Mouse (Mus musculus) inflammation-experienced regulatory T-cells, adult 6 months (primary cell): ENCODE measurements around the gene Gpr26. TPM values are rescaled to one million over a fixed set of nuclear protein-coding genes. Genes with fewer than 3 reads are reported as not detected.

ENCODE experiments used
- ATAC-seq: one replicate; pipeline ENCODE4 v1.8.0; 2017
- polyA plus RNA-seq, 3 experiments: library from polyadenylated mRNA; unstranded; fragments of 100-300 nt; shearing (Covaris generic); gene quantifications; one replicate each; pipeline ENCODE4 v1.2.1; 2017

Gene Gpr26
- not detected for polyA plus RNA-seq

- no peak for ATAC-seq
These were observed at the start of gene Gpr26 for GRCm38 (mm10) chr7:131966023-131966915. TSS of gene Gpr26 (plus strand) at chr7:131966460.

- no peak for ATAC-seq
These were observed 48.9 kb upstream of the Gpr26 start for GRCm38 (mm10) chr7:131917384-131917783.

DNA sequence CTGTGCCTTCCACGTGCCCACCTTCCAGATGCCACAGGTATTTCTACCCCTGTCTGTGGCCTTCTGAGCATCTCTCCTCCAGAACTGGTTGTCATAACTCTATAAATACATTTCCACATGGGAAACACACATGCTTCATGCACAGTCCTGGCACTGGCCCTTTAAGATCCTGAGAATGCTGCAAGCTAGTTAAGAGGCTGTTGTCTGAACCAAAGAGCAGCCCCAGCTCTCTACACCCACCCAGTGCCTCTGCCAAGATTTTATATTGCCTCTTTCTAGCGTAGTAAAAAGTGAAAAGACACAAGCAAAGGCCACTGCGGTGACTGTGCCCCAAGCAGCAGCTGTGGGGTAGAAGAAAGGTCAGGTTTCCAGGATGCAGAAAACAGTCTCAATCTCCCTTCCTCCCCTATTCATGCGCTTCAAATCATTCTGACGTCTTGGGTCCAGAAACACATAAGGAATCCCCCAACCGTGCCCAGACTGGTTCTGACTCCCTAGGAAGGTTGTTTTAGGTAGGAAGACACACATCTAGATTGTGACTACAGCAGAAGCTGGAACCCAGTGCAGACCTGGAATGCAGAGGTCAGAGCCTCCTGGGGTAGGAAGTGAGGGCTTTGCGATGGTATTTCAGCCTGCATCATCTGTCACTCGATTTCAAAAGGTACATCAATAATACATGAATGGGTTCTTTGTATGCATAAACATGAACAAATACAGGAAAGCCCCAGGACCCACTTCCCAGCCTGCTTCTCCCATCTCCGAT is 38.8 kb upstream of the Gpr26 start:
- no peak for ATAC-seq

DNA sequence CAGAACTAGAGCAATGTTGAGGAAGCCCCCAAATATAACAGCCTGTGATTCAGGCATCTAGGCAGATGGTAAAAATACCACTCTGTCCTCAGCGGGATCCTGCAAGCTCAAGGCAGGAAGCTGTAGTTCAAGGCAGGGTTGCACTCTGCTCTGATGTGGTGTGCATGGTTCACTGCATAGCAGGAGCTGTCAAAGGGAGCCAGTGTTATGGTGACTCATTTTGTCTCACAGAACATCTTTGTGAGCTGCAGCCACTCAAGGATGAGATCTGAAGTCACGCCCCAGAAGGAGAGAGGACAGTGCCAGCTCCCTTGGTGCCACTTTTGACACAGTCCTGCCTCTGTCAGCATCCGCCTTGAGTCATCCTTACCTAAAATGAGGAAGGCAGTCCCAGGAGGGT is 28.6 kb upstream of the Gpr26 start:
- ATAC-seq, result no peak

- no peak for ATAC-seq
These were observed 15.1 kb upstream of the Gpr26 start for GRCm38 (mm10) chr7:131951131-131951530.

- no peak for ATAC-seq
These were observed 12.9 kb upstream of the Gpr26 start for GRCm38 (mm10) chr7:131953402-131953801.

DNA sequence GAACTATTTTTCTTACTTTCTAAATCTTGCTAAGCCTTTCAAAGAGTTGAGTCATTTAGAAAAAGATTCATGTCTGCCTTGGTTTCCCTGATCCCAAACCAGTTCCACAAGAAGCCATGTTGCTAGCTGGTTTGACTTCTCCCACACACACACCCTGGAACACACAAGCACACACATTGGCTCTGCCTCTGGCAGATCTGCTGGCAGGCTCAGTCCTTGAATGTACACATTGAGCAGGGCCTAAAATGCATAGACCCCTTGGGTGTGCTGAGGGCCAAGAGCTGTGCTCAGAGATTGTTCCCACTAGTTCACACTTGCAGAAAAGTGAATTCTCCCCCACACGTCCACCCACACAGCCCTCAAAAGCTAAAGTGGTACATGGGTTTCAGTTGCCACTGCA is 7.6 kb upstream of the Gpr26 start:
- no peak for ATAC-seq

DNA sequence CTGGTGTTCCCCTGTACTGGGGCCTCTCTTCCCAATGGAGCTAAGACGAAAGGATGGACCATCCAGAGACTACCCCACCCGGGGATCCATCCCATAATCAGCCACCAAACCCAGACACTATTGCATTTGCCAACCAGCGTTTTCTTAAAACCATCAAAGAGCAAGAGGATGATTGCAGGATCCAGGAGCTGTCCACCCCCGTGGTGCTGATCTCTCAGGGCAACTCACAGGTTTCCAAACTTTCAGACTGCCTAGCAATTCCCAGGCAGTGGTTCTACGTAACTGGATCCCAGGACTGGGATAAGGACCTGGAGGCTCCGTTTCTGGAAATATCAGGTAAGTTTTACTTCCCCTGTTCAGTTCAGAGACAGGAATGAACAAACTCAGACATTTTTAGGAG is 5.7 kb upstream of the Gpr26 start:
- ATAC-seq, result no peak

DNA sequence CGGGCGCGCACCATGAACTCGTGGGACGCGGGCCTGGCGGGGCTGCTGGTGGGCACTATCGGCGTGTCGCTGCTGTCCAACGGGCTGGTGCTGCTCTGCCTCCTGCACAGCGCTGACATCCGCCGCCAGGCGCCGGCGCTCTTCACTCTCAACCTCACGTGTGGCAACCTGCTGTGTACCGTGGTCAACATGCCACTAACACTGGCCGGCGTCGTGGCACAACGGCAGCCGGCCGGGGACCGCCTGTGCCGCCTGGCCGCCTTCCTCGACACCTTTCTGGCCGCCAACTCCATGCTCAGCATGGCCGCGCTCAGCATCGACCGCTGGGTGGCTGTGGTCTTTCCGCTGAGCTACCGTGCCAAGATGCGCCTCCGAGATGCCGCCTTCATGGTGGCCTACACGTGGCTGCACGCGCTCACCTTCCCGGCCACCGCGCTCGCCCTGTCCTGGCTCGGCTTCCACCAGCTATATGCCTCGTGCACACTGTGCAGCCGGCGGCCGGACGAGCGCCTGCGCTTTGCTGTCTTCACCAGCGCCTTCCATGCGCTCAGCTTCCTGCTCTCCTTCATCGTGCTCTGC is 745 bp downstream of the Gpr26 start:
- ATAC-seq, result no peak

GRCm38 (mm10) chr7:131970255-131970654 is 4.0 kb downstream of the Gpr26 start:
- ATAC-seq, result no peak

GRCm38 (mm10) chr7:131975867-131976266 is 9.6 kb downstream of the Gpr26 start:
- ATAC-seq, result no peak

DNA sequence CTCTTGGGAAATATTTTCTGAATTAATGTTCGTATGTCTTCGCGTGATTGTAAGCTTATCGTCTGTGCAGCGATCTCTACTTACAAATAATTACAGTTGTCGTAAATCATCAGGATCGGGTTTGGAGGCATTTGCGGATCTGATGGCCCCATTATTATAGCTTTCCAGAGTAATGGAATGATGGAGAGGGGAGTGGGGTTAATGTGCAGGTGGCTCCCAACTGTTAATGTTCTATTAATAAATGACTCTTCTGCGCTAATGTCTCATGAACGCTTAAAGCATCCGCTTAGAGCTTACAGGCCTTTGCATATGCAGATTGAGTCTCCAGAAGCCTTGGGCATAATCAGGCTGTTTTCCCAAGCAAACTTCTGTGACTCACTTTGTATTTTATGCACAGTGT is 12.3 kb downstream of the Gpr26 start:
- ATAC-seq, result no peak

DNA sequence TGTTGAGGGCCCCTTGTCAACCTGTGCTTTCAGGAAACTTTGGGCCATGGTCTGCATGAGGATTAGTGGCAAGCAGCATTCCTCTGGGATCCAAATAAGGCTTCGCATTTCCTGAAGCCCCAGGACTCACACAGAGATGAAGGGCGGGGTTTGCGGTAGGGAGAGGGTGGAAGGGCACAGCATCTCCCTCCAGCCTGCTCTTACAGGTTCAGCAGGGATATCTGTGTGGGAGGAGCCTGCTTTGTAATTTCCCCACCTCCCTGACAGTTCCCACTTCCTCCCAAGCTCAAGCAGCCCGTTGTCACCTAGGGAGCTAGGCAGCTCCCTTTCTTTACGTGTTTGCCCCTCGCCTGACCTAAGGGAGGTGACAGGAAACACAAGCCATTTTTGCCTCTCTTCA is 22.8 kb downstream of the Gpr26 start:
- no peak for ATAC-seq

GRCm38 (mm10) chr7:131992226-131992625 is 26.0 kb downstream of the Gpr26 start:
- no peak for ATAC-seq

GRCm38 (mm10) chr7:131992873-131993272 is 26.6 kb downstream of the Gpr26 start:
- ATAC-seq, result no peak

- ATAC-seq, result no peak
These were observed 39.9 kb downstream of the Gpr26 start for GRCm38 (mm10) chr7:132005996-132006696.

GRCm38 (mm10) chr7:132009002-132009401 is 42.7 kb downstream of the Gpr26 start:
- no peak for ATAC-seq

DNA sequence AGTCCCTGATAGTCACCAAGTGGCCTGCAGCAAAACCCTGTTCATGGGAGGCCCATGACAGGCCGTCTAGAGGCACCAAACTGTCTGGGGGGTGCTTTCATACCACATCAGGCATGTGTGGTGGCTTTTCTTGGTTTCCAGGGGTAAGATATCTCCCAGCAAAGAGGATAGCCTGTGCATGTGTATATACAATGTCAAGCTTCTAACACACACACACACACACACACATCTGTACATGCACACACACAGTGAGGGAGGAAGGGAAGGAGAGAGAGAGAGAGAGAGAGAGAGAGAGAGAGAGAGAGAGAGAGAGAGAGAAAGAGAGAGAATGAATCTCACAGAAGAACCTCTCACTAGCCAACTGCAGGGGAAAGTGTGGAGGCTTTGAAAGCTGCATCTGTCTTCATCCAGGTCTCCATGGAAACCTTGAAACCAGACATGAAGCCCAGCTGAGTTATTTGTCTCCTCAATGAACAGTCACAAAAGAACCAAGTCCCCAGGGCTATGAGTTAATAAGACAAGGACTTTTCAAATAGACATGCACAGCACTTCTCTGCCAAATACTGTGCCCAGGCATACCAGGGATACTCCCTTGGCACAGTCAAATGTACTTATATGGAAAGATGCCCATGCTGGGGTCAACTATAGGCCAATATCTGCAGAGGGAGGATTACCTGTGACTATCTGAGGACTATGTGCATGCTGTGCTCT is 46.9 kb downstream of the Gpr26 start:
- ATAC-seq, result no peak

GRCm38 (mm10) chr7:132013970-132014369 is 47.7 kb downstream of the Gpr26 start:
- no peak for ATAC-seq

- no peak for ATAC-seq
These were observed 48.9 kb downstream of the Gpr26 start for GRCm38 (mm10) chr7:132015193-132015592.

- ATAC-seq, result no peak
These were observed 49.7 kb downstream of the Gpr26 start for GRCm38 (mm10) chr7:132015933-132016332.

DNA sequence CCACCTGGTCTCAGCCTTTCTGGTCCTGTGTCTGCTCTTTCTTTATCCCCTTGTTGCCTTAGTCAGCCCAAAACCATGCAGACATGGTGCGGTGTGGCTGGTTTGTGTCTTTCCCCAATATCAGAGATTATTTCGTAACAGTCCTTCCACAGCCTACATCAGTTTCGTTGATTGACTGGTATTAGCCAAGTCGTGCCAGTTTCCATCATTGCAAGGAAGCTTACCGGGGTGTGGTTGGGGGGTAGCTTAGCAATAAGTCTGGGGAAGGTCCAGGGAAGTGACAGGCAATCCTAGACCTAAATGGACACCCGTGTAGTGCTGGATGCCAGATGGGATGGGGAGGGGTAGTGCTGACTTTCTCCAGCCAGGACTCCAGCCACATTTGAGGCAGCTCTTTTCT is 59.3 kb downstream of the Gpr26 start:
- no peak for ATAC-seq
